Mouse (Mus musculus) G1E (cell line): ENCODE measurements around the gene Parn.

ENCODE experiments used
- CTCF ChIP-seq: IDR thresholded peaks from 2 replicates; pipeline ENCODE4 v1.5.1; 2012; ENCODE audit warnings: low read depth, low read length, inconsistent platforms, mixed read lengths
- GATA1 ChIP-seq: IDR thresholded peaks from 2 replicates; pipeline ENCODE4 v1.6.1; 2012; ENCODE audit warnings: borderline replicate concordance, low read length, inconsistent platforms, mixed read lengths
- GATA2 ChIP-seq: IDR thresholded peaks from 2 replicates; pipeline ENCODE4 v1.6.1; 2012; ENCODE audit warnings: low read depth, low read length, inconsistent platforms, borderline replicate concordance
- POLR2AphosphoS5 ChIP-seq: IDR thresholded peaks from 2 replicates; pipeline ENCODE4 v1.6.1; 2012; ENCODE audit warnings: low read depth, low read length, inconsistent platforms; ENCODE audit not compliant: insufficient replicate concordance

DNA sequence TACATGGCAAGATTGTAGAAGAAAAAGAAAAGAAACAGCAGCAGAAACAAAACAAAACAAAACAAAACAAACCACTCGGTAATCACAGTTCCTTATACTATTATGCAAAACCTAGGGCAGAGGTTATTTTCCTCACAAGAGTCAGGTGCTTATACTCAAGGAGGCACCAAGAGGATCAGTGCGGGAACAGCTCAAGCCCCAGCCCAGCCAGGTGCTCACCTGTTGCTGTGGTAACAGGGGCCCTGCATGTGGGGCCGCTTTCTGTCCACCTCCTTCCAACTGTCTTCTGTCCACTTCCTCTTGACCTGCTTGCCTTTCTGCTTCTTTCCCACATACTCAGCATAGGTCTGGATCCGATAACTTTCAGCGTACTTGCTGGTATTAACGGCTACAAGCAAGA lies 101.6 kb downstream of the Parn start:
- TF ChIP-seq GATA2 (no peak), CTCF (no peak), POLR2AphosphoS5 (no peak), GATA1 (no peak)
